Mouse (Mus musculus) inflammation-experienced regulatory T-cells, adult 6 months (primary cell): ENCODE data around the gene Vmn1r131. TPM values are rescaled to one million over a fixed set of nuclear protein-coding genes. Genes with fewer than 3 reads are reported as not detected.
"Not testable (repeated sequence)": the region's sequence is repeated elsewhere in the genome, so short reads cannot be mapped to it uniquely, and the experiment has no call there.

ENCODE experiments used
- ATAC-seq: one replicate; pipeline ENCODE4 v1.8.0; 2017
- polyA plus RNA-seq, 3 experiments: library from polyadenylated mRNA; unstranded; fragments of 100-300 nt; shearing (Covaris generic); gene quantifications; one replicate each; pipeline ENCODE4 v1.2.1; 2017

The Vmn1r131 gene
- not detected for polyA plus RNA-seq

DNA sequence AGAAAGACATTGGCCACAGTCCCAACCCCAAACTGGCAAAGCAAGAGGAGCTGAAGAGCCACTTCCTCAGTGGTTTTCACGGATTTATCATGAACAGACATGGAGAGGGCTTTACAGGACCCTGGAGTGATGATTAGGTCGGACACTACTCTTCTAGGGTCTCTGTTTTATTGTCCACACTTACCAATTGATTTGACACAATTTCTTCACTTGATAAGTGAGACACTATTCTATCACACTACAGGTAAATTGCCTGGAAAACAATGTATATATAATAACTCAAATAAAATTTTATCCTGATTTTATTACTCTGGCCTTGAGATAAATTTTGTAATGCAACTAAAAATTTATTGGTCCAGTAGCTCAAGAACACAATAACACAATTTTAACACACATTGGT lies at the start of gene Vmn1r131:
TSS of gene Vmn1r131 (minus strand) at position 101 of the 400 bp plus-strand sequence.
- not testable (repeated sequence) for ATAC-seq

DNA sequence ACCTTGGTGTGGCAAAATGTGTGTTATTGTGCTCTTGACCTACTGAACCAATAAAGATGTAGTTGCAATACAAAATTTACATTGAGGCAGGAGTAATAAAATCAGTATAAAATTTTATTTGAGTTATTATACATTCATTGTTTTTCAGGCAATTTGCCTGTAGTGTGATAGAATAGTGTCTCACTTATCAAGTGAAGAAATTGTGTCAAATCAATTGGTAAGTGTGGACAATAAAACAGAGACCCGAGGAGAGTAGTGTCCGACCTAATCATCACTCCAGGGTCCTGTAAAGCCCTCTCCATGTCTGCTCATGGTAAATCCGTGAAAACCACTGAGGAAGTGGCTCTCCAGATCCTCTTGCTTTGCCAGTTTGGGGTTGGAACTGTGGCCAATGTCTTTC lies 34.4 kb downstream of the Vmn1r131 start, which contains the start of gene Vmn1r130:
TSS of gene Vmn1r130 (plus strand) at position 301 of the 400 bp plus-strand sequence.
- not testable (repeated sequence) for ATAC-seq

Other genes starting within 250 kb of the Vmn1r131 start
- gene Vmn1r126, start 244.6 kb downstream of the Vmn1r131 start, polyA plus RNA-seq, result not detected
- gene Vmn1r127, start 226.2 kb downstream of the Vmn1r131 start, polyA plus RNA-seq, result not detected
- not detected for gene Vmn1r128, start 196.7 kb downstream of the Vmn1r131 start, polyA plus RNA-seq
- not detected for gene Vmn1r129, start 184.8 kb downstream of the Vmn1r131 start, polyA plus RNA-seq
- under 1 TPM in 1 of 3 experiments, not detected in 2; 0.16 TPM for gene Gm6882, start 113.3 kb downstream of the Vmn1r131 start, polyA plus RNA-seq
- gene Vmn1r130, start 34.3 kb downstream of the Vmn1r131 start, polyA plus RNA-seq, result not detected
- not detected for gene Vmn1r132, start 68.0 kb upstream of the Vmn1r131 start, polyA plus RNA-seq
- gene Gm4175, start 215.4 kb upstream of the Vmn1r131 start, polyA plus RNA-seq, result not detected